Mouse (Mus musculus): Measurements from ENCODE around the gene Fhod1.
"Not testable (repeated sequence)": the region's sequence is repeated elsewhere in the genome, so short reads cannot be mapped to it uniquely, and the experiment has no call there.

GRCm38 (mm10) chr8:105291802-105292201 lies 56.0 kb downstream of the Fhod1 start:
- not testable (repeated sequence) for TF ChIP-seq POLR2A (IDR thresholded peaks at IDR 0.05; ENCODE audit: control insufficient read depth, extremely low read depth, insufficient read depth, low read length, poor library complexity); CTCF (IDR thresholded peaks at IDR 0.05; ENCODE audit: borderline replicate concordance, control insufficient read depth, extremely low read depth, insufficient read depth, low read length, poor library complexity)

Data from thymus, adult 2 months (tissue).